Mouse (Mus musculus): Measurements from ENCODE around the gene Asb5. TPM values are rescaled to one million over a fixed set of nuclear protein-coding genes. Genes with fewer than 3 reads are reported as not detected.

The Asb5 gene
- total and polyA plus RNA-seq, 3 experiments, result not detected

DNA sequence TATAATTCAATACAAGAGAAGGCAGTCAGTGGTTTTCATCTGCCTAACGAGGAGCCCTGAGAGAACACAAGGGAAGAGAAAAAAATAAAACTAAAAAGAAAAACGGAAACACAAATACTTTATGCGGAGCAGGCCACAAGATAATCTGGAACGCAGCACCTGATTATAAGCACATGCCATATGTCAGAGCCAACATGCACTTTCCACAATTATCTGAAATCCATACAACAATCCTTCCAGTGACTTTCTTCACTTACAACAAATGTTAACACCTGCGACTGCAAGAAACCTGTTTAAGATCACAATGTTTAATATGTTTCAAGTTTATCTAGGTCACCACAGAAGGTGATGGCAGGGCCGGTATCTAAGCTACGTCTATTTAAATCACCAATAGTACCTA, 809 bp upstream of the Asb5 start:
- H3K27ac ChIP-seq (ENCODE audit: insufficient read depth, low read depth), result no peak overlapping the region
- H3K4me2 ChIP-seq (ENCODE audit: insufficient read depth, low read depth, poor library complexity, severe bottlenecking), result peak overlapping the region; percentile 98
- peaks cover 5 to 38% of the 10 kb centered on the region in 2 experiments; a peak in 3 of 4 replicates for H3K4me1 ChIP-seq (ENCODE audit: control insufficient read depth in 1 of 2, insufficient read depth in 2 of 2)
- dilution Hi-C loops (cut with MboI; ENCODE audit: extremely low pct_ligation_motif_present, extremely low pct_unique_long_range_greater_than_20kb, low sequenced_read_pairs) (no loop called here), in situ Hi-C loops (cut with MboI; ENCODE audit: low pct_ligation_motif_present, low pct_unique_long_range_greater_than_20kb, low sequenced_read_pairs) (no loop called here)
- DNase-seq (ENCODE audit: extremely low read depth), result no peak
- peak overlapping the region; percentile 86 to 97 (median 95) for H3K4me3 ChIP-seq (replicated peaks in 1 of 3; ENCODE audit: low read depth in 2 of 3, low read length in 2 of 3, poor library complexity in 1 of 3)
- peaks cover 37% of the 10 kb centered on the region for H3K79me2 ChIP-seq (replicated peaks; ENCODE audit: control insufficient read depth, extremely low read depth, insufficient read depth, poor library complexity, severe bottlenecking)
- TF ChIP-seq SIN3A (IDR thresholded peaks at IDR 0.05; ENCODE audit: low read length) (no peak; the same call in 1 of the 2 replicates), RCOR1 (conservative IDR thresholded peaks at IDR 0.05; ENCODE audit: low read depth, low read length) (no peak), CHD1 (IDR thresholded peaks at IDR 0.05; ENCODE audit: low read depth, low read length) (peak; percentile 86; the same call in 1 of the 2 replicates), ZNF384 (IDR thresholded peaks at IDR 0.05; ENCODE audit: low read depth, low read length) (no peak), MAX (IDR thresholded peaks at IDR 0.05; ENCODE audit: low read length) (peak; percentile 58; the same call in 1 of the 2 replicates), IRF4 (IDR thresholded peaks at IDR 0.05; ENCODE audit: low read depth, low read length) (no peak), USF1 (IDR thresholded peaks at IDR 0.05; ENCODE audit: low read depth, low read length) (no peak), BHLHE40 (IDR thresholded peaks at IDR 0.05; ENCODE audit: low read depth, low read length) (peak; percentile 27; the same call in 1 of the 2 replicates), MYC (IDR thresholded peaks at IDR 0.05; ENCODE audit: low read depth, low read length) (peak; percentile 48), KAT2A (IDR thresholded peaks at IDR 0.05; ENCODE audit: insufficient replicate concordance, low read length) (no peak), TBP (conservative IDR thresholded peaks at IDR 0.05; ENCODE audit: low read depth, low read length) (no peak), CTCF (conservative IDR thresholded peaks at IDR 0.05 in 1 of 2, IDR thresholded peaks at IDR 0.05 in 1 of 2; ENCODE audit: low read depth in 2 of 2, low read length in 2 of 2) (no peak)
- no peaks in the 10 kb centered on the region for H3K9me3 ChIP-seq (replicated peaks; ENCODE audit: low read length)
- no peaks in the 10 kb centered on the region for H3K27me3 ChIP-seq (replicated peaks)
- H3K9ac ChIP-seq (ENCODE audit: insufficient read depth, low read depth), result peak overlapping the region; percentile 95
- peaks cover 10 to 30% of the 10 kb centered on the region in 2 experiments for H3K36me3 ChIP-seq (replicated peaks in 1 of 2; ENCODE audit: control insufficient read depth in 1 of 2, insufficient read depth in 1 of 2, low read length in 1 of 2)

DNA sequence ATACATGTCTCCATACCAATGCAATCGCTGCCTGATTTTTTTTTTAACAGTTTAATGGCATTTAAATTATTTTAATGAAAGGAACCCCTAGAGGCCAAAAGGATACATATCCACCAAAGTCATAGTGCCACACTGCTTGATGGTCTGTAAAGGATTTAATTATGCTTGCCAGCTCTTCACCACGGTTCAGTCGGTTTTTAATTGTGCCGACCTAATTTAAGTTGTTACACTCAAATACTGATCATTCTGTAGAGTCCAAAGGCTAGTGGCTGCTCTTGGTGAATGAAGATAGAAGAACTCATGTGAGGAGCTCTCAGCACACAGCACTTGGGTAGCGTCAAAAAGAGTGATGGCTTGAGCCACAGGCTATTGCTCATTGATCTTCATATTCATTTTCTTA, 5.8 kb downstream of the Asb5 start:
- H3K4me3 ChIP-seq (replicated peaks in 1 of 3; ENCODE audit: low read depth in 2 of 3, low read length in 2 of 3, poor library complexity in 1 of 3), result no peak overlapping the region
- TF ChIP-seq MYC (IDR thresholded peaks at IDR 0.05; ENCODE audit: low read depth, low read length), result no peak
- no peak for TF ChIP-seq RCOR1 (conservative IDR thresholded peaks at IDR 0.05; ENCODE audit: low read depth, low read length)
- no peak for TF ChIP-seq USF1 (IDR thresholded peaks at IDR 0.05; ENCODE audit: low read depth, low read length)
- TF ChIP-seq HCFC1 (IDR thresholded peaks at IDR 0.05; ENCODE audit: low read depth, low read length), result no peak
- TF ChIP-seq CHD2 (IDR thresholded peaks at IDR 0.05; ENCODE audit: low read length), result no peak
- no peak for TF ChIP-seq MAX (IDR thresholded peaks at IDR 0.05; ENCODE audit: low read length)
- TF ChIP-seq TCF12 (IDR thresholded peaks at IDR 0.05; ENCODE audit: low read depth, low read length), result no peak
- no peak for TF ChIP-seq CTCF (conservative IDR thresholded peaks at IDR 0.05 in 1 of 2, IDR thresholded peaks at IDR 0.05 in 1 of 2; ENCODE audit: low read depth in 2 of 2, low read length in 2 of 2)
- no peak for TF ChIP-seq IRF4 (IDR thresholded peaks at IDR 0.05; ENCODE audit: low read depth, low read length)
- TF ChIP-seq ELF1 (IDR thresholded peaks at IDR 0.05; ENCODE audit: low read depth, low read length), result no peak
- TF ChIP-seq ZNF384 (IDR thresholded peaks at IDR 0.05; ENCODE audit: low read depth, low read length), result no peak
- TF ChIP-seq KAT2A (IDR thresholded peaks at IDR 0.05; ENCODE audit: insufficient replicate concordance, low read length), result no peak
- TF ChIP-seq NRF1 (IDR thresholded peaks at IDR 0.05; ENCODE audit: low read depth, low read length), result no peak
- TF ChIP-seq RAD21 (IDR thresholded peaks at IDR 0.05; ENCODE audit: low read depth, low read length), result no peak
- no peak for TF ChIP-seq UBTF (IDR thresholded peaks at IDR 0.05; ENCODE audit: low read depth, low read length)
- no peak for TF ChIP-seq MEF2A (IDR thresholded peaks at IDR 0.05; ENCODE audit: borderline replicate concordance, low read depth, low read length)
- TF ChIP-seq ZC3H11A (IDR thresholded peaks at IDR 0.05; ENCODE audit: low read depth, low read length), result no peak
- TF ChIP-seq ZMIZ1 (IDR thresholded peaks at IDR 0.05; ENCODE audit: low read depth, low read length), result no peak
- peaks cover 0 to 23% of the 10 kb centered on the region in 2 experiments; a peak in 3 of 4 replicates for H3K4me1 ChIP-seq (ENCODE audit: control insufficient read depth in 1 of 2, insufficient read depth in 2 of 2)
- H3K27ac ChIP-seq (ENCODE audit: insufficient read depth, low read depth), result no peak overlapping the region
- DNase-seq (ENCODE audit: extremely low read depth), result no peak
- no peak overlapping the region for H3K4me2 ChIP-seq (ENCODE audit: insufficient read depth, low read depth, poor library complexity, severe bottlenecking)
- no peaks in the 10 kb centered on the region for H3K36me3 ChIP-seq (replicated peaks in 1 of 2; ENCODE audit: control insufficient read depth in 1 of 2, insufficient read depth in 1 of 2, low read length in 1 of 2)
- H3K9me3 ChIP-seq (replicated peaks; ENCODE audit: low read length), result no peaks in the 10 kb centered on the region
- no peaks in the 10 kb centered on the region for H3K79me2 ChIP-seq (replicated peaks; ENCODE audit: control insufficient read depth, extremely low read depth, insufficient read depth, poor library complexity, severe bottlenecking)
- in situ Hi-C loops (cut with MboI; ENCODE audit: low pct_ligation_motif_present, low pct_unique_long_range_greater_than_20kb, low sequenced_read_pairs), result no loop called here
- no peaks in the 10 kb centered on the region for H3K27me3 ChIP-seq (replicated peaks)
- dilution Hi-C loops (cut with MboI; ENCODE audit: extremely low pct_ligation_motif_present, extremely low pct_unique_long_range_greater_than_20kb, low sequenced_read_pairs), result no loop called here
- H3K9ac ChIP-seq (ENCODE audit: insufficient read depth, low read depth), result no peak overlapping the region

Data from CH12.LX (cell line).